Mouse (Mus musculus) induced T-regulatory cell, adult 2 months (primary cell): ENCODE data around the gene Tnni2.
"Not testable (repeated sequence)": the region's sequence is repeated elsewhere in the genome, so short reads cannot be mapped to it uniquely, and the experiment has no call there.

Source experiments
- DNase-seq: peaks from one replicate; pipeline ENCODE4 v3.0.0-alpha.2; 2012; ENCODE audit warnings: low read depth

Gene Tnni2

DNA sequence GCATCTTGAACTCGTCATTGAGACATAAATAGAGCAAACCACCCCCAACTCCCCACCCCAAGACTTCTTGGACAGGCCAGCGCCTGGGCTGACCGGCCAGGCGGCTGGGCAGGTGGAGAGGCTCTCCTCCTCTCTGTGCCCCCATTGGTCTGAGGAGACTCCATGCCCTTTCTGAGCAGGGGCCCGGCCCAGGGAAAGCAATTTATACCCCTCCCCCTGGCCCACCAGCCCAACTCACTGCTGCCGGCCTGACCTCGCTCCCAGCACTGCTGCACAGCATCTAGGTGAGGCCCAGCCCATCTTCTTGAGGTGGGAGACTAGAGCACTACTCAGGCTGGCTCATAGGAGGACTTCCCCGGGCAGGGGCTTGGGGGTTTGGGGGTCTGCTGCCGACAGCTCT is at the start of gene Tnni2:
Gene Tnni2, plus strand, starts transcription at position 224 of the 400 bp plus-strand sequence.
- no peak for DNase-seq

DNA sequence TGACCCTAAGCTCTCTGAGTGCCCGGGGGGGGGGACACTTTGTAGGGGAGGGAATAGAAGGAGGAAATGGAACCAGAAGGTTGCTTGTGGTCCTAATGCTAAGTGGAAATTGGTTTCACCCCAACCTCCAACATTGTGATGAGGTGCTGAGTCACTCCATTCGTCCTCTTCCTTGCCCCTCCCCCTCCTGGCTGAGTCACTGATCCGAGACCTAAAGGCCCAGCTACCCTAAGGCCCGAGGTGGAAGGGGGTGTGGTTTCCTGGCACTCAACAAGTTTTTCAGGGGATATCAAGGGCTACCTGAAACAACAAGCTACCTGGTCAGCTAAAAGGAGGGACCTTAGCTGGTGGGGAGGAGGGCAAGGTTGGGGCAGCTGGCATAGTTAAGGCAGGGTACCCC is 48.4 kb upstream of the Tnni2 start:
- peak; percentile 80 for DNase-seq

DNA sequence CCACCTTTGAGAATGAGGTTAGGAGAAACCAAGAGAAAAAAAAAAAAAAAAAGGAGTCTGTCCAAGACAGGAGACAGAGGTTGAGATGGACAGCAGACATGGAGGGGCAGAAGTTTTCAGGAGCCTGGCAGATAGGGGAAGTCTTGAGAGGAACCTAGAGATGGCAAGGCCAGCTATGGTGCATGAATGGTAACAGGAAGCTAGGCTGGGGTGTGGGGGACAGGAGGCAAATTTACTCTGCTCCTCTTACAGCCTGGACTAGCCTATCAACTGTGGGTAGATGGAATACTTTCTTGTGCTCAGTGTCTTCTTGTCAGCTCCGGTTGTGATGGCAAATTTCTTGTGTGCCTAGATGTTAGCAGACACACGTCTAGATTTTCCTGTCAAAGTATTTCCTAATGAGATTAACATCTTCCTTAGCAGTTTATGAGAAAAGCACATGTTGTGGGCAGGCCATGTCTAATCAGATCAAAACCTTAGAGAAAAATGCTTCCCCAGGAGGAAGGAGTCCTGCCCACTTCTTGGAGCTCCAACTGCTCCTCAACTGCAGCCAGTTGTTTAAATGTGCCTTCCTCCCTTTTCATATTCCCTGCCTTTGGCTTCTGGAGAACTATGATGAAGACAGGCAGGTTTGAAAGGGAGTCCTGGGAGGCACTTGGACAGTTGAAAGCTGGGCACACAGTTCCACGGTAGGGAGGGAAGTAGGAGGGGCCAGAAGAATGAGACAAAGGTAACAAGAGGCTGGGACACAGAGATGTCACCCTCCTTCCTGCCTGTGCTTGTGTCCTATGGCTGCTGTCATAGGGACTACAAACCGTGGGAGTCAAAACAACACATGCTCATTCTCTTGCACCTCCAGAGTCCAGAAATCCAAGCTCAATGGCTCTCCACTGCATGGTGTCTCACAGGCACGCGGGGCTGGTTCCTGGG is 47.1 kb upstream of the Tnni2 start:
- DNase-seq: no peak

DNA sequence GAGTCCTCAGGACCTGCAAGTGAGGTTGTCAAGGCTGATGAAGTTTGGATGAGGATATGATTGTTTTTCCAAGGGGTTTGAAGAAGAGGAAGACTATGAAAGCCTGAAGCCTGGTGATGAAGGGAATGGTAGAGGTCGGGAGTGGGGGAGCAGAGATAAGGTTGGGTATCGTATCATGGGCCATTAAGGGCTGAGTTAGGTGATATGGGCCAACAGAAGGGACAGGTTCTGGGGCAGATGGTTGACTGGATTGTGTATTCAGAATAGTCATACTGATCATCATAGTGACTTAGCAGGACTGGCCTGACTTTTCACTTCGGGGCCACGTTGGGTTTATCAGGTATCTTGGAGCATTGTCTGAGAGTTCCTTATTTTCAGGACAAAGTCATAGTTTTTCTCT is 46.1 kb upstream of the Tnni2 start:
- no peak for DNase-seq

DNA sequence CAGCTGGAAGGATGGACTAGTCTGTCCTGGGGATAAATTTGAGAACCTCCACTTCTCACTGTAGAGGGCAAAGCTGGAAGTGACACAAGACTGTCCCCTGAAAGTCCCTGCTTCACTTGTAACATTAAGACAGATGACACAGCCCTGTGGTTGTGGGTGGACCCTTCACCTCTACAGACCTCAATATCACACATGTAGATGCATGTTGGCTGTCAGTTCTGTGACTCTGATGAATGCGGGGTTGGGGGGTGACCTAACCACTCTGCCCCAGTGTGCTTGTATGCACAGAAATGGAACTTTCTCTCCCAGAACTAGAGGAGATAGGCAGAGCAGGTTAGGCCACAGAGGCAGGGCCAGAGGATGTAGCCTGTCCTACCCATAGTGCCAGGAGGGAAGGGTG is 45.0 kb upstream of the Tnni2 start:
- DNase-seq: no peak

DNA sequence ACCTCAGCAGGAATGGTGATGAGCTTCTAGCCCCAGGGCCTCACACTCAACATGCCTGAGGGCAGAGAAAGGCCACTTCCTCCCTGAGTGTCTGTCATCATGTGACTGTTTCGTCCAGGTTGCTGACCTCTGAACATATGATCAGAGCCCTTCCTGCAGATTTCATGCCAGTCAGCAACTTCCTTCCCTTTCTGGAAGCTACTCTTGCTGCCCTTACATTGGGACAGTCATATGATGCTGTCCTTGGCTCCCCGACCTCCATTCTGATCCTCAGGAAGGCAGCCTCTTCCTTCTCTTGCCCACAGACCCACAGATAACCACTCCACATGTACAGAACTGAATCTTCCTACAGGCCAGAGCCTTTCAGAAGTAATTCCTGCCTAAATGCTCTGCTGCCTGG is 43.6 kb upstream of the Tnni2 start:
- DNase-seq: no peak

DNA sequence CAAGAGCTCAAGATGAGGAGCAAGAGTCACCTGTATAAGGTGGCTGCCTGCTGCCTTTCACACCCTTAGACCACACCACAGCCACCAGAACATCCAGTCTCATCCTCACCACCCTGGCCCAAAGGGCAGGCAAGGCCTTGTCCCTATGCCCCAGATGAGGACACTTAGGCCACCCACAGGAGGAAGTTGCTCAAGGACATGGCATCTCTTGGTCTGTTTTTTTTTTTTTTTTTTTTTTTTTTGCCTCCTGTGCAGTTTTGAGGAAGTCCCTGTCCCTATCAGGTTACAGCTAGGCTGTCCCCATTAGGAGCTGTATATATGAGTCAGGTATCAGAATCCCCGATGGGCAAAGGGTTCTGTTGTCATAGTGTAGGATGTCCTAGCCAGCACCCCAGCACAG is 42.4 kb upstream of the Tnni2 start:
- no peak for DNase-seq

DNA sequence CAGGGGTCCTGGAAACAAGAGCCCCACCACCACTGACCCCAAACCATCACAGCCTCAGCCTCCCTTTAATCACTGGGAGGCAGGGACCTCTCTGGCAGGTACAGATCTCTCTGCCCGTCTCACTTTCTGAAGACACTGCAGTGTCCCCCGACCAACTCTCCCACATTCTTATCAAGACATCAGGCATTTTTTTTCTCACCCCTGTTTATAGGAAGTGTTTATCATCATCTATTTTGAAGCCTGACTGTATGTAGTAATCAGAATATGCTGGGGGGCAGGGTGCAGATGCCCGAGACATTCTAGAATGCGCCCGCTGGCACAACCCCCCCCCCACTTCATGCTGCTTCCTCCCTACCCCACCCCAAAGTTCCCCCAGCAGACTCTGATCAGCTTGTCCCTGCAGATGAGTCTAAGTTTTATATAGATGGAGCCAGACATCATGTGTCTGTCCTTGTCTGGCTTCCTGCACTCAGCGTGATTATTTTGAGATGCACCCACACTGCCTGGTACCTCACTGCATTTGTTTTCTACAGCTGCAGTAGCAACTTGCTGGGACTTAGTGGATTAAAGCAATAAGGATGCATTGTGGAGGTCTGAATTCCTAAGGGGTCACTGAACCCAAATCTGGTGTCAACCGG is 41.4 kb upstream of the Tnni2 start:
- DNase-seq: no peak

DNA sequence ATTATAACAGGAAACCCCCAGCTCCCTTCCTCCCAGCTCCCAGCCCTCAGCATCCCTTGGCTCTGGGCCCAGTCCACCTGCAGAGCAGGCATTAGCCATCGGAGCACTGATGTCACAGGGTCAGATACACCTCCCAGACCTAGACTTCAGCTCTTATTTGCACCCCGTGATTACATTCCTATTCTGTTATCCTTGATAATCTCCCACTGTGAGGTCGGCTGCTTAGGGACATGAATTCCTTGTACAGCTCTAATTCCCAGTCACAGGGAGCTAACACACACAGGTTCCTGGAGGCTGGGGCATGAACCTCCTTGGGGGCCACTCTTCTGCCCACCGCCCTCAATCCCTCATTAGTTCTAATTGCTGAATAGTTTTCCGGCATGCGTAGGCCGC is 40.9 kb upstream of the Tnni2 start:
- DNase-seq: no peak

DNA sequence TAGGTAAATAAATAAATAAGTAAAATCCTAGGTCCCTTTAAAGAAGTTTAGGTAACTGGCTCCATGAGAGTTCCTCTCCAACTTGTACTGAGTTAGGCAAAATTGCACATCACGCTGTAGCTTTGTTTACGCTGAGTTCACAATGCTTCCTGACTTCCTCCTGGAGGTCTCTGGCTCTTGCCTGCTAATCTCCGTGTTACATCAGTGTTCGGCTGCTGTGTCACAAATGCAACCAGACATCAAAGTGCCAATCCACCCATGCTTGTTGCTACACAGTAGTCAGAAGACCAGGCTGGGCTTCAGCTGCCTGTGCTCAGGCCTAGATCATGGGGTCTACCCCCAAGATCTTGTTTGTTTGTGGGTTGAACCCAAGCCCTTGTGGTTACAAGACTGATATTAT is 38.0 kb upstream of the Tnni2 start:
- no peak for DNase-seq

DNA sequence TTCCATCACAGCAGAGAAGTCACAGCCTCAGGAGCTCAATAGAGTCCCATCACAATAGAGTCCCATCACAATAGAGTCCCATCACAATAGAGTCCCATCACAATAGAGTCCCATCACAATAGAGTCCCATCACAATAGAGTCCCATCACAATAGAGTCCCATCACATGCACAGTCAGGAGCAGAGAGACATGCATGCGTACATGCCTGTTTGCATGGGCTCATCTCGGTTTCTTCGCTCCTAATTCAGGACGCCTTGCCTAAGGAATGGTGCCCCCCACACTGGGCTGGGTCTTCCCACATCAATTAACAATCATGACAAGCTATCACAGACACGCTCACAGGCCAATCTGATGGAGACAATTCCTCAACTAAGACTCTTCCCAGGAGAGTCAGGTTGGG is 36.5 kb upstream of the Tnni2 start:
- not testable (repeated sequence) for DNase-seq

DNA sequence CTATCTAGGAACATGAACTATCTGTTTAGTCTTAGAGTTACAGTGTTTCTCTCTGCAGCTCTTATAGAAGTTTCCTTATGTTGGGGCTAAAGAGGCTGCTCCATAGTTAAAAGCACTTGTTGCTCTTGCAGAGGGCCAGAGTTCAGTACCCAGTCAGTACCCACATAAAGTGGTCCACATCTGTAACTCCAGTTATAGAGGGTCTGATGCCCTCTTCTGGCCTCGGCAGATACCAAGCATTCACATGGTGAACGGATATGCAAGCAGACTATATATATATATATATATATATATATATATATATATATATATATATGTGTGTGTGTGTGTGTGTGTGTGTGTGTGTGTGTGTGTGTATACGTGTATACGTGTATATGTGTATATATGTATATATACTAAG is 33.7 kb upstream of the Tnni2 start:
- no peak for DNase-seq

DNA sequence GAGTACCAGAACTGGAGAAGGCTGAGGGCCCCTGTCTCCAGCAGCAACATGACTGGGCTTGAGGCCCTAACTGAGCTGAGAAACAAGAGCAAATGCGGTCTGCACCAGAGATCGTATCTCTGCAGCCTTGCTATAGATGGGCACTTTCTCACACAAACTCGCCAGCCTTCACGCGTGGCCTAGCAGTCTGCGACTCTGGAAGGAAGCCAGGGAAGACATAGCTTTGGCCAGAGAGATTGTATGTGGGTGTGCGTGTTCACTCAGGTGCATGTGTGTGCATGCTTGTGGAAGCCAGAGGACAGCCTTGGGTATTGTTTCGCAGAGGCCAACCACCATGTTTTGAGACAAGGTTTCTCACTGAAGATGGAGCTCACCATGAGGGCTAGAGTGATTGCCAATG is 32.9 kb upstream of the Tnni2 start:
- no peak for DNase-seq

DNA sequence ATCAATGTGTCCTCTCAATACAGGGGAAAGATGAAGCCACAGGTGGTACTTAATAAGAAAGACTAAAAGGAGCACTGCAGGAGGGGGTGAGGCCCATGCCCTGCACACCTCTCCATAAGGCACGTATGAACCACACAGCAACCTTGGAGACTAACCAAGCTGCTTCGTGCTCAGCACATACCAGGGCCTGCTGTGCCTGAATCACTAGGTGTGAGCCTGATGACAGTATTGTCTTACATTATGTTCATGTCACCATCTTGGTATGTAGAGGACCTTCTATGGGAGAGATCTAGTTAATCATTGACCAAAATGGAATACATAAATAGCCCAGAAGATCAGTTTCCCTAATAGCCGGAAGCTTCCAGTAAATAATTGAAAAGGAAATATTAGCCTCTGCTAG is 32.0 kb upstream of the Tnni2 start:
- DNase-seq: no peak

DNA sequence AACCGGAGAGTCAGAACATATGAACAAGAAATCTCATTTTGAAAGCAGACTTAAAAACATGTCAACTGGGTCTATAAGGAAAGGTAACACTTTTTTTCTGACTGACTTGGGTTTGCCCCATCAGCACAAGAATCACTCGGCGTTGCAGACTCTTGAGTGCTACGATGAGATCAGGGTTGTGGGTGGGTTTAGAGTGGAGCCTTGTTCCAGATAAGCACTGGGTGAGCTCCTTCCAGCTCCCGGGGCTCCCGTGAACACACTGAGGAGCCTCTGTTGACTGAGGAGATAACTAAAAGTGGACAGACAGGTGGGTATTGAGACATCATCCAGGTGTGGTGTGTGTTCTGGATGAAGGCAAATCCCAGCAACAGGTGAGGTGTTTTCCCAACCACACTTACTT is 28.3 kb upstream of the Tnni2 start:
- DNase-seq: no peak

DNA sequence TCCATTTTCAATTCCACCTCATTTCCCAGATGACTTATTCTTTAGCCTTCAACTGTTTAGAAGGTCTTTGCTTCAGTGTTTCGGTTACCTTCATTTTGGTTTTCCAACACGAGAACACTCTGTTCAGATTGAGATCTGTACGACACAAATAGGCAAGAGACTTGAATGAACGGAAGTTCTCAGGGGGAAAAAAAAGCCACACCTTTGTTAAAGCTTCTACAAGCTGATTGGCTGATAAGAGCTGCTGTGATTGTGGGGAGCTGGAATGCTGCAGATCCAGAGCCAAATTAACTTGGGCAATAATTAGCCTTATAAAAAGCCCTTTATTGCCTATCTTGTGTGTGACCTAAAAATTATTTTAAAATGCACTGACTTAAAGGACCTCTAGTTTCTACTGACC is 26.3 kb upstream of the Tnni2 start:
- no peak for DNase-seq

DNA sequence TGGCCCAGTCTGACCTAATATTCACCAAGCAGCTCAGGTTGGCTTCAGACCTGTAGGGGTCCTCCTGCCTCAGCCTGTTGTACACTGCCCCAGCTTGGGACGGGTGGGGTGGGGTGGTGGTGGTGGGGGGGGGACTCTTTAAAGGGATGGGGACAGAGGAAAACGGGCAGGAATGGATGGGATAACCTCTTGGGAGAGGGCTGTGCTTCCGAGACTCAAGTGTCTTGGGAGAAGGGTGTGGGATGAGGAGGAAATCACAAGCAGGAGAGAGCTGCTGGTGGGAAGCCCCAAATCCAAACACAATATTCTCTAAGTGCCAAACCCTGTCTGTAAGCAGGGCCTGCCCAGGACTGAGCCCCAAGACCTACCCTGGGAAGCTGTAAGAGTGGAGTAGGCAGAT is 25.4 kb upstream of the Tnni2 start:
- DNase-seq: no peak

DNA sequence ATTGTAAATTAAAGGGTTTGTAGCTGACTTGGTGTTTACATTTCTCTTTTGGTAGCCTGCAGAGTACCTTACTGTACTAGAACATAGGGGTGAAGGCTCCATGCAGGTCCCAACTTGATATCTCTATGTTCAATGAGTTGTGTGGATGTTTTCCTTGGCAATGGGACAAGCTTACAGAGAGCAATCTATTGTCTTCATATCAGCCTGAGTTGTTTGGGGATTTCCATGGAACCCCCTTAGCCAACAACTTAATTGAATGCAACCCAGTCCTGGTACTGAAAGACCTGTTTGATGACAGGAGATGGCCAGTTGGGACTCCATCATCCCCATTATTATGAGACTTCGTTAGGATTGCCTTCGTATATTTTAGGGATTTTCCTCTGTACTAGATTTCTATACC is 23.6 kb upstream of the Tnni2 start:
- no peak for DNase-seq

DNA sequence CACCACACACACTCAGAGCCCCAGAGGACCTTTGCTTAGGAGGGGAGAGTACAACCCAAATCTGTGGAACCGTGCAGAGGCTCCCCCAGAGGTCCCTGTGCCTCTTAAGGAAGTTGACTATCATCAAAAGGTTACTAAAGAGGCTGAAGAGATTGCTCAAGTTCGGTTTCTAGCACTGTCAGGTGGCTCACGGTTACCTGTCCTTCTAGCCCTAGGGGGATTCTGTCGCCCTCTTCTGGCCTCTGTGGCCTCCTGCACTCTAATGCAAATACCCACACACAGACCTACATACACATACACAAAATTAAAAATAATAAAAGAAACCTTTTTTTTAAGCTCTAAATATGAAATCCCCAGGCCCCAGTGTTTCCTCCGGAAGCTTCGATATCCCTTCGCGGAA is 22.9 kb upstream of the Tnni2 start:
- no peak for DNase-seq

DNA sequence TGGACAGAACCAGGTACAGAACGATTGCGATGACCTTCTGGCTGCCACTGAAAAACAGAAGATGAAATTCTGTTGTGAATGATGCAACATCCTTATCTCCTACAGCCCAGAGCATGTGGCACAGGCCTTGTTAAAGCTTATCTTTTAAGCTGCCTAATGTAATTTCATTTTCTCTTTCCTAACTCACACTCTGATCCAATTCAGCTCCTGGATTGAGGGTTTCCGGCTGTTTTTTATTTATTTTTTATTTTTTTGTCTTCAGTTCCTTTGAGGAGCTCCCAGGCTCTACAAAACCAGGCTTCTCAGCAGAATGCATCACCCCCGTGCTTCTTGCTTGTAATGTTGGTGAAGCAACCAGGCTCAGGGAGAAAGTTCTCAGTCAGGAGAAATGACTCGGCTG is 21.7 kb upstream of the Tnni2 start:
- DNase-seq: no peak

DNA sequence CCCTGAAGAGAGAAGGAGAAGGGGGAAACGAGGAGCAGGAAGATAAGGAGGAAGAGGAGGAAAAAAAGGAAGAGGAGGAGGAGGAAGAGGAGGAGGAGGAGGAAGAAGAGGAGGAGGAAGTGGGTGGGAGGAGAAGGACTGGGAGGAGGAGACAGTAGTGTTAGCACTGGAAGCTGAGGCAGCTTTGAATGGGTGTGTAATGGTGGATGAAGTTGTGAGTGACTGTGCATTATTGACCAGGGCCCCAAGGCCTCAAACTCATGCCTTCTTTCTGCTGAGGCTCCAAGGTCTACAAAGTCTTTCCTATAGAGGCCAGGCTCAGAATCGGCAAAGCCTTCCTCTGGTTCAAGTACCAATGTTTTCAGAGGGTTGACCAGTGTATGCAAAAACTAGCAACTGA is 19.8 kb upstream of the Tnni2 start:
- no peak for DNase-seq

DNA sequence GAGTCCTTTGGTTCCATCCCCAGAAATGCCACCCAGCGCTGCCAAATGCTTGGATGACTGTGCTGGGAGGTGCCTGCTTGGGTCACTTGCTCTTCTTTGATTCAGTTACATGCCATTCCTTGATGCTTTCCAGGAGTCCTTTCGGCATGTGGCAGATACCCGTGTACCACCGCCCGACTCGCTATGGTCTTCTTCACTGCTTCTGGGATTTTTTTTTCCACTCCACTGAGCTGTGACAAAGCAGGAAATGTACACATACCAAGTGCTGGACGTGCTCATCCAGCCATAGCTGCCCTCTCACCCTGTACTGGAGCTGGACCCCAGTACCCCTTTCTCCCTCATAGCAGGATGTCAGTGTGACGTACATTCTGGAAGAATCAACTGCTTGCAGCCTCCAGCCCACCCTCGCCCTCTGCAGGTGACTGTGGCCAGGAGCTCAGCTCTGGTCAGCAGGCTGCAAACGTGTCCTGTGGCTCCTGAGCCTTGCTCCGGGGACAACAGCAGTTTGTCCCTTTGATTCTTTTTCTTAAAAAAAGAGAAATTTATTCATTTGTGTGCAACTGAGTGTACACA is 15.9 kb upstream of the Tnni2 start:
- DNase-seq: no peak

DNA sequence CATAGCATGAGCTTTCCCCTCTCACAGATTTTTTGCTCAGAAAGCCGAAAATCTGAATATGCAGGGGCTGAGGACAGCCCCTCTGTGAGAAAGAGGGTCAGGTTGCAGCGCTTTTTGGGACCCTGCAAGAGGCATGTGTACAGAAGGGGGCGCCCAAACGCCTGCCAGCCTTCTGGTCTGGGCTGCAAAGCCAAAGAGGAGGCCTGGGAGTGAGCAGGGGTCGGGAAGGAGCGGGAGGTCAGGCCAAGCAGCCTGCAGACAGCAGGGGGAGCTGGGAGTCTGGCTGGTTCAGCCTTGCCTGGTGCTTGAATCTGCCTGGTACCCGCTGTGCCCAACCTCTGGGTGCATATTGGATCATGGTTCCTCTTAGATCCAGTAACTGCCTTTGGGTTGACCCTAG is 13.4 kb upstream of the Tnni2 start:
- peak; percentile 27 for DNase-seq
